Mouse (Mus musculus) neural tube, embryonic 15.5 days (tissue): ENCODE data around the gene Parp1. TPM values are rescaled to one million over a fixed set of nuclear protein-coding genes. Genes with fewer than 3 reads are reported as not detected.
"Not testable (repeated sequence)": the region's sequence is repeated elsewhere in the genome, so short reads cannot be mapped to it uniquely, and the experiment has no call there.

Experiments used
- ATAC-seq: fragments of 200-750 bp; cut with Nextera tagmentation; 2 replicates; pipeline ENCODE4 v1.8.0; 2017; ENCODE audit warnings: mild to moderate bottlenecking, moderate TSS enrichment, moderate library complexity; ENCODE audit not compliant: low FRiP score
- H3K27ac ChIP-seq: fragments of 300-500 bp; sonication (generic); replicated peaks from 2 replicates; pipeline ENCODE4 v1.5.1; 2015; ENCODE audit warnings: mild to moderate bottlenecking, inconsistent platforms
- H3K27me3 ChIP-seq: fragments of 300-500 bp; sonication (generic); replicated peaks from 2 replicates; pipeline ENCODE4 v1.6.1; 2015; ENCODE audit warnings: inconsistent platforms
- H3K36me3 ChIP-seq: fragments of 300-500 bp; sonication (generic); 2 replicates; pipeline ENCODE4 v1.6.1; 2015; ENCODE audit warnings: inconsistent platforms
- H3K4me1 ChIP-seq: fragments of 300-500 bp; sonication (generic); 2 replicates; pipeline ENCODE4 v1.6.1; 2015; ENCODE audit warnings: inconsistent platforms
- H3K4me2 ChIP-seq: fragments of 300-500 bp; sonication (generic); 2 replicates; pipeline ENCODE4 v1.6.1; 2015; ENCODE audit warnings: inconsistent platforms, mild to moderate bottlenecking, moderate library complexity
- H3K4me3 ChIP-seq: fragments of 300-500 bp; sonication (generic); replicated peaks from 2 replicates; pipeline ENCODE4 v1.5.1; 2015; ENCODE audit warnings: mild to moderate bottlenecking, inconsistent platforms
- H3K9ac ChIP-seq: fragments of 300-500 bp; sonication (generic); replicated peaks from 2 replicates; pipeline ENCODE4 v1.6.1; 2015; ENCODE audit warnings: mild to moderate bottlenecking, inconsistent platforms
- H3K9me3 ChIP-seq: fragments of 300-500 bp; sonication (generic); replicated peaks from 2 replicates; pipeline ENCODE4 v1.6.1; 2016; ENCODE audit warnings: inconsistent platforms
- WGBS: fragments of 180-500 bp; shearing (Covaris S2); methylation state at CpG from one replicate; pipeline ENCODE4 v1.1.7; 2015; ENCODE audit warnings: mixed read lengths; 5-methylcytosine and 5-hydroxymethylcytosine counted together
- polyA plus RNA-seq: library from polyadenylated mRNA; unstranded; fragments of >200 nt; fragmentation: Nextera tagmentation; extraction: Ambion mirVana; gene quantifications from 2 replicates; pipeline ENCODE4 v1.2.1, GENCODE M21; 2015

Gene Parp1
- polyA plus RNA-seq, 1 experiment from 2014 or later, result 89.1 TPM

- Histone ChIP-seq H3K9me3 (no peaks in the 10 kb centered on the region), H3K27ac (no peak overlapping the region), H3K4me2 (no peak overlapping the region), H3K36me3 (no peaks in the 10 kb centered on the region), H3K4me1 (peaks cover 40% of the 10 kb centered on the region), H3K9ac (no peak overlapping the region), H3K27me3 (no peaks in the 10 kb centered on the region), H3K4me3 (no peak overlapping the region)
- WGBS, result 82% methylated on average over 4 of the region's 4 CpGs
- ATAC-seq, result no peak
Measured at GRCm38 (mm10) chr1:180567761-180568160, 963 bp upstream of the Parp1 start.

- H3K27ac ChIP-seq, result peak overlapping the region; percentile 92
- WGBS, result 37% methylated on average over 7 of the region's 7 CpGs
- ATAC-seq, result peak; percentile 23; the same call in 1 of the 2 replicates
- peak overlapping the region; percentile 93 for H3K4me3 ChIP-seq
- peak overlapping the region; percentile 81 for H3K4me2 ChIP-seq
- H3K27me3 ChIP-seq, result no peaks in the 10 kb centered on the region
- no peaks in the 10 kb centered on the region for H3K9me3 ChIP-seq
- H3K9ac ChIP-seq, result peak overlapping the region; percentile 91
- H3K4me1 ChIP-seq, result peaks cover 42% of the 10 kb centered on the region
- H3K36me3 ChIP-seq, result no peaks in the 10 kb centered on the region
Measured at GRCm38 (mm10) chr1:180568248-180568647, 476 bp upstream of the Parp1 start.

GRCm38 (mm10) chr1:180569453-180569852 lies 729 bp downstream of the Parp1 start:
- H3K27me3 ChIP-seq, result no peaks in the 10 kb centered on the region
- H3K36me3 ChIP-seq, result peaks cover 9% of the 10 kb centered on the region
- under 1% methylated on average over 17 of the region's 17 CpGs for WGBS
- no peaks in the 10 kb centered on the region for H3K9me3 ChIP-seq
- peak overlapping the region; percentile 93 for H3K4me3 ChIP-seq
- peaks cover 42% of the 10 kb centered on the region for H3K4me1 ChIP-seq
- ATAC-seq, result no peak
- peak overlapping the region; percentile 91 for H3K9ac ChIP-seq
- H3K27ac ChIP-seq, result peak overlapping the region; percentile 92
- peak overlapping the region; percentile 81 for H3K4me2 ChIP-seq

GRCm38 (mm10) chr1:180570181-180570580 lies 1.5 kb downstream of the Parp1 start:
- Histone ChIP-seq H3K4me2 (peak overlapping the region; percentile 81), H3K4me1 (peaks cover 42% of the 10 kb centered on the region), H3K9ac (peak overlapping the region; percentile 91), H3K27me3 (no peaks in the 10 kb centered on the region), H3K9me3 (no peaks in the 10 kb centered on the region), H3K27ac (peak overlapping the region; percentile 92), H3K36me3 (peaks cover 12% of the 10 kb centered on the region), H3K4me3 (peak overlapping the region; percentile 93)
- 3% methylated on average over 5 of the region's 5 CpGs for WGBS
- ATAC-seq, result no peak

GRCm38 (mm10) chr1:180571018-180571589 lies 2.4 kb downstream of the Parp1 start:
- H3K4me3 ChIP-seq, result peak overlapping the region; percentile 93
- H3K27ac ChIP-seq, result no peak overlapping the region
- peaks cover 42% of the 10 kb centered on the region for H3K4me1 ChIP-seq
- H3K4me2 ChIP-seq, result peak overlapping the region; percentile 81
- peaks cover 14% of the 10 kb centered on the region for H3K36me3 ChIP-seq
- H3K27me3 ChIP-seq, result no peaks in the 10 kb centered on the region
- WGBS, result 61% methylated on average over 8 of the region's 8 CpGs
- no peak for ATAC-seq
- H3K9ac ChIP-seq, result no peak overlapping the region; the same call in 1 of the 2 replicates
- no peaks in the 10 kb centered on the region for H3K9me3 ChIP-seq

GRCm38 (mm10) chr1:180571721-180572120 lies 3.0 kb downstream of the Parp1 start:
- 85% methylated on average over 6 of the region's 6 CpGs for WGBS

GRCm38 (mm10) chr1:180572154-180572553 lies 3.4 kb downstream of the Parp1 start:
- H3K27ac ChIP-seq, result no peak overlapping the region
- 91% methylated on average over 9 of the region's 9 CpGs for WGBS
- no peak overlapping the region for H3K4me3 ChIP-seq
- H3K9me3 ChIP-seq, result no peaks in the 10 kb centered on the region
- peaks cover 42% of the 10 kb centered on the region for H3K4me1 ChIP-seq
- no peak overlapping the region for H3K4me2 ChIP-seq
- H3K27me3 ChIP-seq, result no peaks in the 10 kb centered on the region
- ATAC-seq, result no peak
- H3K9ac ChIP-seq, result no peak overlapping the region
- H3K36me3 ChIP-seq, result peaks cover 24% of the 10 kb centered on the region

More at GRCm38 (mm10) chr1:180571721-180572120, 3.0 kb downstream of the Parp1 start:
- H3K9me3 ChIP-seq, H3K27me3 ChIP-seq, H3K27ac ChIP-seq, ATAC-seq, H3K9ac ChIP-seq, H3K4me3 ChIP-seq: not testable (repeated sequence)
- H3K36me3 ChIP-seq, result peaks cover 20% of the 10 kb centered on the region
- peak overlapping the region; percentile 81; the same call in 1 of the 2 replicates for H3K4me2 ChIP-seq
- H3K4me1 ChIP-seq, result peaks cover 42% of the 10 kb centered on the region

- Histone ChIP-seq H3K36me3 (peaks cover 63% of the 10 kb centered on the region), H3K9ac (no peak overlapping the region), H3K9me3 (no peaks in the 10 kb centered on the region), H3K4me1 (peaks cover 14% of the 10 kb centered on the region), H3K27me3 (no peaks in the 10 kb centered on the region), H3K4me2 (no peak overlapping the region), H3K4me3 (no peak overlapping the region), H3K27ac (no peak overlapping the region)
- 87% methylated on average over 3 of the region's 3 CpGs for WGBS
- no peak for ATAC-seq
Measured at GRCm38 (mm10) chr1:180576524-180576923, 7.8 kb downstream of the Parp1 start.

GRCm38 (mm10) chr1:180577837-180578236 lies 9.1 kb downstream of the Parp1 start:
- WGBS, result 93% methylated on average over 4 of the region's 4 CpGs
- Histone ChIP-seq H3K4me2 (no peak overlapping the region), H3K27me3 (no peaks in the 10 kb centered on the region), H3K4me1 (0 out of 2 replicates have a peak, but pooled peaks cover 1% of the 10 kb centered on the region), H3K36me3 (peaks cover 76% of the 10 kb centered on the region), H3K9me3 (no peaks in the 10 kb centered on the region), H3K9ac (no peak overlapping the region), H3K4me3 (no peak overlapping the region), H3K27ac (no peak overlapping the region)
- ATAC-seq, result no peak

GRCm38 (mm10) chr1:180587792-180588442 lies 19.2 kb downstream of the Parp1 start:
- no peak overlapping the region for H3K4me3 ChIP-seq
- H3K27me3 ChIP-seq, result no peaks in the 10 kb centered on the region
- no peaks in the 10 kb centered on the region for H3K9me3 ChIP-seq
- WGBS, result 93% methylated on average over 17 of the region's 17 CpGs
- no peaks in the 10 kb centered on the region for H3K4me1 ChIP-seq
- H3K4me2 ChIP-seq, result no peak overlapping the region
- peaks cover 99% of the 10 kb centered on the region for H3K36me3 ChIP-seq
- no peak for ATAC-seq
- no peak overlapping the region for H3K27ac ChIP-seq
- no peak overlapping the region for H3K9ac ChIP-seq

- Histone ChIP-seq H3K4me2 (no peak overlapping the region), H3K4me1 (no peaks in the 10 kb centered on the region; the same call in 1 of the 2 replicates), H3K36me3 (peaks cover 82% of the 10 kb centered on the region), H3K27ac (no peak overlapping the region), H3K9me3 (no peaks in the 10 kb centered on the region), H3K4me3 (no peak overlapping the region), H3K9ac (no peak overlapping the region), H3K27me3 (no peaks in the 10 kb centered on the region)
- ATAC-seq, result no peak
- WGBS, result 90% methylated on average over 6 of the region's 6 CpGs
Measured at GRCm38 (mm10) chr1:180600578-180600977, 31.9 kb downstream of the Parp1 start.

GRCm38 (mm10) chr1:180601806-180602205 lies 33.1 kb downstream of the Parp1 start:
- H3K36me3 ChIP-seq, result peaks cover 71% of the 10 kb centered on the region
- ATAC-seq, result no peak
- WGBS, result 94% methylated on average over 6 of the region's 6 CpGs

More at GRCm38 (mm10) chr1:180601806-180602205, 33.1 kb downstream of the Parp1 start:
- Histone ChIP-seq H3K27me3 (no peaks in the 10 kb centered on the region), H3K9me3 (no peaks in the 10 kb centered on the region), H3K4me2 (no peak overlapping the region), H3K27ac (no peak overlapping the region), H3K4me3 (no peak overlapping the region), H3K9ac (no peak overlapping the region), H3K4me1 (no peaks in the 10 kb centered on the region; the same call in 1 of the 2 replicates)
